Mouse (Mus musculus): ENCODE data around the gene Osmr. TPM values are rescaled to one million over a fixed set of nuclear protein-coding genes. Genes with fewer than 3 reads are reported as not detected.
"Not testable (repeated sequence)": the region's sequence is repeated elsewhere in the genome, so short reads cannot be mapped to it uniquely, and the experiment has no call there.

Osmr gene
- polyA plus RNA-seq, 1 experiment from 2014 or later: 1.5 TPM

DNA sequence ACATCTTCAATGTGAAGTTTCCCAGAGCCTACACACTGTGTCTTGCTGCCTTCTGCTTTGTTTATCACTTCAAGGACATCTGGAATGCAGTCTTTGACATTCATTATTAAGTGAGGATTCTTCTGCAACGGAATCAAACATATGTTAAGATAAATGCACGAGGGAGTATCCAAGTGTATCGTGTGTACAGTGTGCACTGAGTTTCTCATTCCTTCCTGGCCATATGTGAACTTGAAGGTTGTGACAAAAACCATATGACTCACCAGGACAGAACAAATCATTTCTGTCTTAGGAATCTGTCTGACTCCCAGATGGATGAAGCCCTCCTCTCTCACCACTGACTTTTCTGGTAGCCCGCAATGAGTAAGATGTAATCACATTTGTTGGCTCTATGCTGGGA, 59.0 kb downstream of the Osmr start:
- DNase-seq (ENCODE audit: low spot score) (no peak), ATAC-seq (no peak)
- 93% methylated on average over 4 of the region's 4 CpGs for WGBS
- Histone ChIP-seq H3K27ac (ENCODE audit: low read depth, low read length) (no peak overlapping the region), H3K9ac (ENCODE audit: low read length) (no peak overlapping the region), H3K4me3 (ENCODE audit: low read depth, low read length) (no peak overlapping the region), H3K36me3 (ENCODE audit: control insufficient read depth, insufficient read depth, low read length) (no peaks in the 10 kb centered on the region), H3K4me2 (ENCODE audit: low read length) (no peak overlapping the region), H3K9me3 (replicated peaks; ENCODE audit: control insufficient read depth, low read length) (peaks cover 3% of the 10 kb centered on the region; the same call in 1 of the 2 replicates), H3K4me1 (ENCODE audit: control insufficient read depth, insufficient read depth, low read length) (no peaks in the 10 kb centered on the region), H3K27me3 (replicated peaks; ENCODE audit: control insufficient read depth, insufficient read depth, low read length) (no peaks in the 10 kb centered on the region)

DNA sequence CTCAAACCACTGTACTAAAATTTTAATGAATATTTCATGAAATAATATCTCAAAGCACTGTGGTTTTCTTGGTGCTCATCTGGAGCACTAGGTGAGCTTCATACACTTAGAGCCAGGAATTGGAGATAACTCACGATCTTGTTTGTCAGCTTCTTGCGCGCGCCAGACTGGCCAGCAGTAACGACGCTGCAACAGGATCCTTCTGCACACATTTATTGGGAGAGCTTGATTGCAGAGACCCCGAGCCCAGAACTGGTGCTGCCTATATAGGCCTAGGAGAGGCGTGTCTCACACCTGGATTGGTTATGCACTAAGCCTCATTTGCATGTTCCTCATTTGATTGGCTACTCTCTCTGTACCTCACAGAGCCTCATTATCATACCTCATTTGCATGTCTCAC, 73.6 kb downstream of the Osmr start:
- ATAC-seq; H3K27ac ChIP-seq (ENCODE audit: low read depth, low read length); H3K9me3 ChIP-seq (replicated peaks; ENCODE audit: control insufficient read depth, low read length); DNase-seq (ENCODE audit: low spot score); H3K4me3 ChIP-seq (ENCODE audit: low read depth, low read length); H3K9ac ChIP-seq (ENCODE audit: low read length); H3K27me3 ChIP-seq (replicated peaks; ENCODE audit: control insufficient read depth, insufficient read depth, low read length); H3K4me2 ChIP-seq (ENCODE audit: low read length); H3K4me1 ChIP-seq (ENCODE audit: control insufficient read depth, insufficient read depth, low read length): not testable (repeated sequence)
- 94% methylated on average over 8 of the region's 8 CpGs for WGBS
- H3K36me3 ChIP-seq (ENCODE audit: control insufficient read depth, insufficient read depth, low read length): peaks cover 32% of the 10 kb centered on the region

DNA sequence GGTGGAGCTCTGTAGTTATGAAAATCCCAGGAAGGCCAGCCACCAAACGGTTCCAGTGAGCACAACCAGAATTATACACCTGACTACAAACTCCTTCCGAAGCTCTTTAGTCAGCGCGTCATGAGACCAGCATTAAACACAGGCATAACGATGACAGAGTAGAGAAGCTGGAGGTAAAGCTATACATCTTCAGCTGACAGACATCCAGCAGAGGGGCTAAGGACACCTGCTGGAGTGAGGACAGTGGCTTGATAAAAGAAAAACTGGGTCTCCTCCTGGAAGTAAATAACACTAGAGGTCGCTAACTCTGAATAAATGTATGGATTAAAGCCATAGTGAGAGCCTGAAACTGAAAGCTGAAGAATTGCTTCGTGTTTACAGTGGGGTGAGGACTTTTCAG, 81.9 kb downstream of the Osmr start:
- WGBS: 86% methylated on average over 7 of the region's 7 CpGs
- peak; percentile 2 for DNase-seq (ENCODE audit: low spot score)
- Histone ChIP-seq H3K4me3 (ENCODE audit: low read depth, low read length) (no peak overlapping the region), H3K9me3 (replicated peaks; ENCODE audit: control insufficient read depth, low read length) (no peaks in the 10 kb centered on the region), H3K9ac (ENCODE audit: low read length) (no peak overlapping the region), H3K27me3 (replicated peaks; ENCODE audit: control insufficient read depth, insufficient read depth, low read length) (no peaks in the 10 kb centered on the region), H3K4me2 (ENCODE audit: low read length) (no peak overlapping the region), H3K27ac (ENCODE audit: low read depth, low read length) (no peak overlapping the region), H3K4me1 (ENCODE audit: control insufficient read depth, insufficient read depth, low read length) (no peaks in the 10 kb centered on the region), H3K36me3 (ENCODE audit: control insufficient read depth, insufficient read depth, low read length) (peaks cover 92% of the 10 kb centered on the region)
- ATAC-seq: no peak

- 96% methylated on average over 11 of the region's 11 CpGs for WGBS
- Histone ChIP-seq H3K27me3 (replicated peaks; ENCODE audit: control insufficient read depth, insufficient read depth, low read length) (no peaks in the 10 kb centered on the region), H3K27ac (ENCODE audit: low read depth, low read length) (no peak overlapping the region), H3K4me1 (ENCODE audit: control insufficient read depth, insufficient read depth, low read length) (no peaks in the 10 kb centered on the region), H3K36me3 (ENCODE audit: control insufficient read depth, insufficient read depth, low read length) (peaks cover 92% of the 10 kb centered on the region), H3K9me3 (replicated peaks; ENCODE audit: control insufficient read depth, low read length) (no peaks in the 10 kb centered on the region), H3K4me2 (ENCODE audit: low read length) (no peak overlapping the region), H3K9ac (ENCODE audit: low read length) (no peak overlapping the region), H3K4me3 (ENCODE audit: low read depth, low read length) (no peak overlapping the region)
- no peak for DNase-seq (ENCODE audit: low spot score)
- ATAC-seq: no peak
Observed at GRCm38 (mm10) chr15:6791648-6792047, 83.1 kb downstream of the Osmr start.

DNA sequence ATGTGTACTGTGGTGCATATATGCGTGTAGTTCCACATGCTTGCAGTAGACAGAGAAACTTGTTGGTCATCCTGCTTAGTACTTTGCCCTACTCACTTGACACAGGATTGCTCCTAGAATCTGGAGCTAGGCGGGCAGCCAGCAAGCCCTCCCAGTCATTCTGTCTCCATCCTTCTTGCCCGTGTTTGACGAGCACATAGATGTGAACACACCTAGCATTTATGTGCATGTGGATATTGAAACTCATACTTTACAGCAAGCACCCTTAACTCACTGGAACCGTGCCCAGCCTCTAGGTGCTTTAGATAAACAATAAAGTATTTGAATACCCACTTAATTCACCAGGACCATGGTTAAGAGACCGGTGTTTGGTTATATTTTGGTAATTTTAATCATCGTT, 84.8 kb downstream of the Osmr start:
- H3K27me3 ChIP-seq (replicated peaks; ENCODE audit: control insufficient read depth, insufficient read depth, low read length): no peaks in the 10 kb centered on the region
- WGBS: 91% methylated on average over 7 of the region's 7 CpGs
- DNase-seq (ENCODE audit: low spot score) (no peak), ATAC-seq (no peak)
- H3K9ac ChIP-seq (ENCODE audit: low read length): no peak overlapping the region
- no peak overlapping the region for H3K27ac ChIP-seq (ENCODE audit: low read depth, low read length)
- H3K36me3 ChIP-seq (ENCODE audit: control insufficient read depth, insufficient read depth, low read length): peaks cover 90% of the 10 kb centered on the region
- H3K4me3 ChIP-seq (ENCODE audit: low read depth, low read length): no peak overlapping the region
- no peak overlapping the region for H3K4me2 ChIP-seq (ENCODE audit: low read length)
- H3K4me1 ChIP-seq (ENCODE audit: control insufficient read depth, insufficient read depth, low read length): no peaks in the 10 kb centered on the region
- no peaks in the 10 kb centered on the region for H3K9me3 ChIP-seq (replicated peaks; ENCODE audit: control insufficient read depth, low read length)

DNA sequence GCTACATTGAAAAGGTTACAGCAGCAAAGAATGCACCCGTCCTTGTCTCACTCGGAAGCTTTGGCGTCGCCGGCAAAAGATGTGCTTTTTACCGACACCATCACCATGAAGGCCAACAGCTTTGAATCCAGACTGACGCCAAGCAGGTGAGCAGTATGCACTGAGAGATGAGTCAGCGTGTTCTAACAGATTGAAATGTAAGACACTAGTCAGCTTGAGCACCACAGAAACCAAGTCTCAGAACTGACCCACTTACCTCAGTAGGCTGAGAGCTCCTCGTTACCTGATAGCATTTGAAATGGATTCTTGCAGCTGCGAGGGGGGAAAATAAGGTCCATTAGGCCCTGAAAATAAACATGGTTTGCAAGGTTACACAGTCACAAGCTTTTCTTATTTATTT, 87.5 kb downstream of the Osmr start:
- no peak for DNase-seq (ENCODE audit: low spot score)
- Histone ChIP-seq H3K9me3 (replicated peaks; ENCODE audit: control insufficient read depth, low read length) (no peaks in the 10 kb centered on the region), H3K27ac (ENCODE audit: low read depth, low read length) (no peak overlapping the region), H3K4me1 (ENCODE audit: control insufficient read depth, insufficient read depth, low read length) (no peaks in the 10 kb centered on the region), H3K27me3 (replicated peaks; ENCODE audit: control insufficient read depth, insufficient read depth, low read length) (no peaks in the 10 kb centered on the region), H3K36me3 (ENCODE audit: control insufficient read depth, insufficient read depth, low read length) (peaks cover 85% of the 10 kb centered on the region), H3K4me2 (ENCODE audit: low read length) (no peak overlapping the region), H3K9ac (ENCODE audit: low read length) (no peak overlapping the region), H3K4me3 (ENCODE audit: low read depth, low read length) (no peak overlapping the region)
- ATAC-seq: no peak
- WGBS: 92% methylated on average over 10 of the region's 10 CpGs

- peaks cover 83% of the 10 kb centered on the region for H3K36me3 ChIP-seq (ENCODE audit: control insufficient read depth, insufficient read depth, low read length)
- no peak overlapping the region for H3K9ac ChIP-seq (ENCODE audit: low read length)
- H3K4me3 ChIP-seq (ENCODE audit: low read depth, low read length): no peak overlapping the region
- ATAC-seq: no peak
- H3K27ac ChIP-seq (ENCODE audit: low read depth, low read length): no peak overlapping the region
- no peak overlapping the region for H3K4me2 ChIP-seq (ENCODE audit: low read length)
- no peaks in the 10 kb centered on the region for H3K9me3 ChIP-seq (replicated peaks; ENCODE audit: control insufficient read depth, low read length)
- H3K27me3 ChIP-seq (replicated peaks; ENCODE audit: control insufficient read depth, insufficient read depth, low read length): no peaks in the 10 kb centered on the region
- DNase-seq (ENCODE audit: low spot score): no peak
- 95% methylated on average over 10 of the region's 10 CpGs for WGBS
- no peaks in the 10 kb centered on the region for H3K4me1 ChIP-seq (ENCODE audit: control insufficient read depth, insufficient read depth, low read length)
Observed at GRCm38 (mm10) chr15:6786212-6786611, 88.6 kb downstream of the Osmr start.

- no peak for DNase-seq (ENCODE audit: low spot score)
- Histone ChIP-seq H3K4me2 (ENCODE audit: low read length) (no peak overlapping the region), H3K4me3 (ENCODE audit: low read depth, low read length) (no peak overlapping the region), H3K9me3 (replicated peaks; ENCODE audit: control insufficient read depth, low read length) (no peaks in the 10 kb centered on the region), H3K9ac (ENCODE audit: low read length) (no peak overlapping the region), H3K36me3 (ENCODE audit: control insufficient read depth, insufficient read depth, low read length) (peaks cover 76% of the 10 kb centered on the region), H3K27me3 (replicated peaks; ENCODE audit: control insufficient read depth, insufficient read depth, low read length) (no peaks in the 10 kb centered on the region), H3K4me1 (ENCODE audit: control insufficient read depth, insufficient read depth, low read length) (no peaks in the 10 kb centered on the region), H3K27ac (ENCODE audit: low read depth, low read length) (no peak overlapping the region)
- 88% methylated on average over 3 of the region's 3 CpGs for WGBS
- no peak for ATAC-seq
Observed at GRCm38 (mm10) chr15:6772265-6772664, 102.5 kb downstream of the Osmr start.

All from forebrain, embryonic 14.5 days (tissue).